Mouse (Mus musculus) central nervous system, embryonic 11.5 days (tissue): ENCODE measurements around the gene Mospd2. TPM values are rescaled to one million over a fixed set of nuclear protein-coding genes. Genes with fewer than 3 reads are reported as not detected.

ENCODE experiments used
- polyA plus RNA-seq: library from polyadenylated mRNA; depleted of rRNA; stranded (reverse); fragments of >200 nt; gene quantifications from 2 replicates; pipeline ENCODE4 v1.2.3, GENCODE M21; 2012; rRNA removed

Gene Mospd2
- 13.4 and 19.9 TPM in 2 replicates for polyA plus RNA-seq

GRCm38 (mm10) chrX:164980193-164980775, at the start of gene Mospd2, which contains the start of gene Fancb:
Mospd2 (minus strand) TSS chrX:164980375.
Fancb (plus strand) TSS chrX:164980592.

DNA sequence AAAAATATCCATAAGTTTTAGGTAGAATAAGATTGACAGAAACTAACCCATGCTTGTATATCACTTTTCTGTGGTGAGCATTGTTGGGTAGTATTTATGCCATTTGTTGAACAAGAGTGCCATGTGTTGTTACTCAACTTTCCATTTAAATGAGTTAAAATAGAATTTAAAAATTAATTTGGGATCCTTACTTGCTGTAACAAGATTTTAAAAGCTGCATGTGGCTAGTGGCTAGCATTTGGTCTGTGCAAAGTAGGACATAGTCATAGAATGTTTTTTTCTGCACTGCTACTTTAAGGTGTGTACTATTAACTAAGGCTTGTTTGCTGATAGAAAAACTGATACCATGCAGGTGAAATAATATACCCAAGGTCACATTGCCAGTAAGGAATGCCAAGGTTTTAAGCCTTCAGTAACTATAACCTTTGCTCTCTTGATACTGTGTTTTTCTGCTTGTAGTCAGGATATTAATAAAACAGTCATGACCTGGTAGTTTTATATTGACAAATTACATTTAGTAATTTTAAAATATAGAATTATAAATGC, 24.7 kb upstream of the Mospd2 start, which contains the start of gene Gm17604:
Gene Gm17604 (minus strand): TSS at position 51 of the 546 bp plus-strand sequence.

Other genes starting within 250 kb of the Mospd2 start
- gene Fancb, start 217 bp upstream of the Mospd2 start, polyA plus RNA-seq, result 5.7 and 7.1 TPM in 2 replicates
- gene Gm17604, start 24.5 kb upstream of the Mospd2 start, polyA plus RNA-seq, result not detected in 2 replicates